Mouse (Mus musculus) intestine, embryonic 14.5 days (tissue): ENCODE results near the gene Abcf2. TPM values are rescaled to one million over a fixed set of nuclear protein-coding genes. Genes with fewer than 3 reads are reported as not detected.

ENCODE experiments used
- ATAC-seq: fragments of 200-750 bp; cut with Nextera tagmentation; replicated peaks from 2 replicates; pipeline ENCODE4 v1.8.0; 2017; ENCODE audit warnings: low read depth, moderate number of reproducible peaks, moderate TSS enrichment, moderate library complexity; ENCODE audit not compliant: low FRiP score, low TSS enrichment
- DNase-seq: peaks from one replicate; pipeline ENCODE4 v3.0.0-alpha.2; 2018; ENCODE audit warnings: low spot score
- H3K27ac ChIP-seq: fragments of 300-500 bp; sonication (generic); 2 replicates; pipeline ENCODE4 v1.5.1; 2014; ENCODE audit warnings: low read depth, mild to moderate bottlenecking, control low read depth
- H3K27me3 ChIP-seq: fragments of 300-500 bp; sonication (generic); replicated peaks from 2 replicates; pipeline ENCODE4 v1.6.1; 2014; ENCODE audit warnings: low read length, control low read depth; ENCODE audit not compliant: control insufficient read depth, insufficient read depth
- H3K36me3 ChIP-seq: fragments of 300-500 bp; sonication (generic); 2 replicates; pipeline ENCODE4 v1.6.1; 2014; ENCODE audit warnings: low read length, control low read depth; ENCODE audit not compliant: control insufficient read depth, insufficient read depth
- H3K4me1 ChIP-seq: fragments of 300-500 bp; sonication (generic); replicated peaks from 2 replicates; pipeline ENCODE4 v1.6.1; 2014; ENCODE audit warnings: low read length, control low read depth, mixed read lengths; ENCODE audit not compliant: control insufficient read depth, insufficient read depth
- H3K4me2 ChIP-seq: fragments of 300-500 bp; sonication (generic); 2 replicates; pipeline ENCODE4 v1.6.1; 2014; ENCODE audit warnings: low read length
- H3K4me3 ChIP-seq: fragments of 300-500 bp; sonication (generic); 2 replicates; pipeline ENCODE4 v1.5.1; 2014; ENCODE audit warnings: low read depth, low read length, control low read depth, mixed read lengths
- H3K9ac ChIP-seq: fragments of 300-500 bp; sonication (generic); 2 replicates; pipeline ENCODE4 v1.6.1; 2014; ENCODE audit warnings: mild to moderate bottlenecking, low read length
- H3K9me3 ChIP-seq: fragments of 300-500 bp; sonication (generic); 2 replicates; pipeline ENCODE4 v1.6.1; 2016; ENCODE audit warnings: low read length, control low read depth; ENCODE audit not compliant: control insufficient read depth
- WGBS: fragments of 180-500 bp; shearing (Covaris S2); extraction: QIAGEN DNeasy Blood & Tissue Kit; methylation state at CpG from one replicate; pipeline ENCODE4 v1.1.7; 2014; 5-methylcytosine and 5-hydroxymethylcytosine counted together
- polyA plus RNA-seq: library from polyadenylated mRNA; unstranded; fragments of >200 nt; fragmentation: Nextera tagmentation; extraction: Ambion mirVana; gene quantifications from 2 replicates; pipeline ENCODE4 v1.2.1, GENCODE M21; 2014

Gene Abcf2
- polyA plus RNA-seq, 1 experiment from 2014 or later, result 98.4 TPM

DNA sequence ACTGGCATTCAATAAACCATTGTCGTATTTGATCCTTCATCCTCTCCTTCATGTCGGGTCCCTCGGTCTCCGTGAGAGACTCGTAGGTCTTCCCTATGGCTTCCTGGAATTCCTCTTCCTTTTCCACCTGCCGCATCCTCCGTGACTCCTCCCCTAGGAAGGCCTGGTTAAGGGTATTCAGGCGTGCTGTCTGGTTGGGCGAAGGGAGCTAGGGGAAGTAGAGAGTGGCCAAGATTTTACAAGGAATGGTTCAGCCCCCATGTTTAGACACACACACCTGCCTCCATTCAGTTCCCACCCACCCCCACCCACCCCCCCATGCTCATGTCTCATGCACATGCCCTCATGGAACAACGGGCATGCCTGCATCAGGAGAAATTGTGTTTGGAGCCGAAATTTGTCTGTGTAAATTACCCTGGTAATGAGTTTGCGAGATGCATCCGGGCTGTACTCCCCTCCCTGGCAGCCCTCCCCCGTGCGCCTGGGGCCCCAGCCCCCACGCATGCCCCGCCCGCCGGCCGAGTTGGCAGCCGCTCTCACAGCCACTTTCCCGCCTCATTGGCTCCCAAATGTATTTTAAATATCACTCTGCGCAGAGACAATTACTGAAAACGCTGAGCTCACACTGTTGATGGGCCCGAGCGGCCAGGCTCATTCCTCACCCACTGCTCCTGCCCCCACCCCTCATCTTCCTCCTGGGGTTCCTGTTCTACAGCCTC, 26.5 kb downstream of the Abcf2 start:
- Histone ChIP-seq H3K36me3 (no peaks in the 10 kb centered on the region), H3K4me3 (no peak overlapping the region; the same call in 1 of the 2 replicates), H3K4me2 (peak overlapping the region; percentile 40), H3K27me3 (no peaks in the 10 kb centered on the region; the same call in 1 of the 2 replicates), H3K9me3 (no peaks in the 10 kb centered on the region), H3K27ac (no peak overlapping the region), H3K9ac (no peak overlapping the region), H3K4me1 (peaks cover 9% of the 10 kb centered on the region)
- no peak for DNase-seq
- 27% methylated on average over 26 of the region's 26 CpGs for WGBS
- ATAC-seq, result 0 out of 2 replicates have a peak, but pooled peaks have one; percentile 36

DNA sequence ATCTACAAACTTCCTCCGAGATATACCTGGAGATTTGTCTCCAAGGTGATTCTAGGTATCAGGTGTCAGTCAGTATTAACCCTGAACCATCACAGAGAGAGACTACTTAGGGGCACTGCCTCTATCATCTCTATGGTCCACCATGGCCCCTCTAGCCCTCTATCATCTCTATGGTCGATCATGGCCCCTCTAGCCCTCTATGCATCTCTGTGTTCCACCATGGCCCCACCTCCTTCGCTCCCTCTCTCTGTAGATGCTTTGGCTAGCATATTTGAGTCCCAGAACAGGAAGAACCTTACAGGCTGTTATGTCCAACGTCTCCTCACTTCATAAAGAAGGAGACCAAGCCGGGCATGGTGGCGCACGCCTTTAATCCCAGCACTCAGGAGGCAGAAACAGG, 34.6 kb downstream of the Abcf2 start:
- no peak for ATAC-seq
- H3K9me3 ChIP-seq, result no peaks in the 10 kb centered on the region
- peaks cover 13% of the 10 kb centered on the region for H3K4me1 ChIP-seq
- no peak overlapping the region for H3K4me2 ChIP-seq
- H3K27me3 ChIP-seq, result no peaks in the 10 kb centered on the region
- no peaks in the 10 kb centered on the region for H3K36me3 ChIP-seq
- no peak for DNase-seq
- 79% methylated on average over 7 of the region's 7 CpGs for WGBS
- no peak overlapping the region for H3K9ac ChIP-seq
- no peak overlapping the region for H3K4me3 ChIP-seq
- H3K27ac ChIP-seq, result no peak overlapping the region

DNA sequence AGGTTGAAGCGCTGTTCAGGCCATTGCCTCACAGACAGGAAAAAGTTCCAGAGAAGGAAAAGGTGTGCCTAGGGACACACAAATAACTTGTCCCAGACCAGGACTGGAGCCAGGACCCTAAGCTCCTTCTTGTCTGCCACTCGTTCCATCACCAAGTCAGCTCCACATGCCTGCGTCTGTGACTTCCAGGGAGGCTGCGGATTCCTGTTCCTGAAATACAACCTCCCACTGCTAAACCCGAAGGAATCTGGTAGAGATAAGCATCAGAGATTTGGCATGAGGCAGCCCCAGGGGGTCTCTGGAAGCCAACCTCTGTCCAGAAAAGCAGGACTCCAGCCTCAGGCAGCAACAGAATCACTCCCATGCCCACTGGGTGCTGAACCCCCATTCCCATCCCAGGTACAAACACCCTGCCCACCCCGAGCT, 36.1 kb downstream of the Abcf2 start:
- Histone ChIP-seq H3K4me1 (peaks cover 13% of the 10 kb centered on the region), H3K9ac (no peak overlapping the region), H3K36me3 (no peaks in the 10 kb centered on the region), H3K27ac (no peak overlapping the region), H3K27me3 (0 out of 2 replicates have a peak, but pooled peaks cover 5% of the 10 kb centered on the region), H3K4me2 (peak overlapping the region; percentile 47), H3K4me3 (no peak overlapping the region), H3K9me3 (no peaks in the 10 kb centered on the region)
- ATAC-seq (no peak), DNase-seq (no peak)
- WGBS, result 14% methylated on average over 6 of the region's 6 CpGs

DNA sequence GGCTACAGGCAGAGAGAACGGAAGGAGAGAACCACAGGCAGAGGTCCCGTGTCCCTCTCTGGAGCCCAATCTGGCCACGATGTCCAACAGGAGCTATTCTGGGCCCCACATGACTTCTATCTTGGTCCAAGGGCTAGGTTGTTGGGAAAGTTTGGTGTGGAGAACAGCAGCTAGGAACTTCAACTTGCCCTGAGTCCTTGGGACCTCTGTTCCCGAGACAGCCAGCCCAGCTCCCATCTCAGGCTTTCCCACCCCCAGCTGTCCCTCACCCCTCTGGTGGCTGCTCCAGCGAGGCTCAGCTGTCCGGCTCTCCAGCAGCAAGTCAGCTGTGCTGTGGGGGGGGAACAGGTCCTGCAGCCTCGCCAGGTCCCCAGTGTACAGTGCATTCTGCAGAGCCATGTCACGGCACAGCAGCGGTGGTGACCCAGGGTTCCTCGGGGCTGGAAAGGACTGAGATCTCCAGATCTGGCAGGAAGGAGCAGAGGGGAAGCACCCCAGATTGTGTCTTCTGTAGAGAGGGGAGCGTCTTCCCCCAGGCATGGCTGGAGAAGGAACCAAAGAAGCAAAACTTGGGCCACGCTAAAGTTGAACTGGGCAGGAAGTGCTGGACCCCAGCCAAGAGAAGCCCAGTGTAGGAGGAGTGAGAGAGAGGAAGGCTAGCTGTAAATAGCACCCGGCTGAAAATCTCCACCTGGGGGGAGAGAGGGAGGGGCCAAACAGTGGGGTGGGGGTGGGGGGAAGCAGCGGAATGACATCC, 36.7 kb downstream of the Abcf2 start, which contains the start of gene Asb10:
Asb10 (minus strand) TSS at position 592 of the 757 bp plus-strand sequence.
- Histone ChIP-seq H3K27ac (no peak within 1 kb of the TSS), H3K9me3 (no peaks in the 10 kb centered on the region), H3K9ac (no peak within 1 kb of the TSS), H3K4me2 (peak within 1 kb of the TSS; percentile 47), H3K36me3 (no peaks in the 10 kb centered on the region), H3K27me3 (0 out of 2 replicates have a peak, but pooled peaks cover 5% of the 10 kb centered on the region), H3K4me1 (peaks cover 13% of the 10 kb centered on the region), H3K4me3 (0 out of 2 replicates have a peak within 1 kb of the TSS, but pooled peaks have one; percentile 20)
- 23% methylated on average over 14 of the region's 14 CpGs for whole genome bisulfite sequencing
- DNase-seq (peak; percentile 68), ATAC-seq (0 out of 2 replicates have a peak, but pooled peaks have one; percentile 48)

DNA sequence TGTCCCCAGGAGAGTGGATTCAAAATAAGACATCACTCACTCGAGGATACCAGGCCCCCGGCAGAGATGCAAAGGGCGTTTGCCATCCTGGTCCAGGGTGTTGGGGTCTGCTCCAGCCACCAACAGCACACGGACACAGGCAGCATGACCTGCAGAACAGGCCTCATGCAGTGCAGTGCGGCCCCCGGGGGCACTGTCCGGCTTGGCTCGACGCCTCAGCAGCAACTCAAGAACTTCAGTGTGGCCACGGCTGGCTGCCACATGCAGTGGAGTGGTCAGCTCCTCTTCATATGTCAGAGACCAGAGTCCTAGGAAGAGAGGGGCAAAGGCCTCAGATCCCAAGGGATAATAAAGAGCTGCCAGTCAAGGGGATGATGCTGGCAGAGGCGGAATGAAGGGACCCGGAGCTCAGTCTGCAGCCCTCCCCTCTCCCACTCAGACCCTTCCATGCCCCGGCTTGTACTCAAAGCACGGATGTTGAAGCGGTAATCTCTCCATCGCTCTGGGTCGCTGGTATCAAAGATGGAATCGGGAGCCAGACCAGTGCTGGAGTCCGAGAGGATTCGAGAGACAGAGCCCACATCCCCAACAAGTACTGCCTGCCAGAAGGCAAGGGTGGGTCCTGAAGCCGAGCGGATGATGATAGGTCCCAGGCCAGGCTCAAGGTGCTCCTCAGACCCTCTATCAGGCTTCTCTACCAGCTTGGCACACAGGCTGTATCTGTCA, 37.5 kb downstream of the Abcf2 start:
- 0 out of 2 replicates have a peak, but pooled peaks cover 5% of the 10 kb centered on the region for H3K27me3 ChIP-seq
- H3K4me3 ChIP-seq, result no peak overlapping the region
- H3K9me3 ChIP-seq, result no peaks in the 10 kb centered on the region
- no peak overlapping the region for H3K9ac ChIP-seq
- no peak for ATAC-seq
- DNase-seq, result no peak
- no peak overlapping the region for H3K4me2 ChIP-seq
- H3K27ac ChIP-seq, result no peak overlapping the region
- H3K4me1 ChIP-seq, result peaks cover 13% of the 10 kb centered on the region
- no peaks in the 10 kb centered on the region for H3K36me3 ChIP-seq
- 88% methylated on average over 22 of the region's 22 CpGs for WGBS

DNA sequence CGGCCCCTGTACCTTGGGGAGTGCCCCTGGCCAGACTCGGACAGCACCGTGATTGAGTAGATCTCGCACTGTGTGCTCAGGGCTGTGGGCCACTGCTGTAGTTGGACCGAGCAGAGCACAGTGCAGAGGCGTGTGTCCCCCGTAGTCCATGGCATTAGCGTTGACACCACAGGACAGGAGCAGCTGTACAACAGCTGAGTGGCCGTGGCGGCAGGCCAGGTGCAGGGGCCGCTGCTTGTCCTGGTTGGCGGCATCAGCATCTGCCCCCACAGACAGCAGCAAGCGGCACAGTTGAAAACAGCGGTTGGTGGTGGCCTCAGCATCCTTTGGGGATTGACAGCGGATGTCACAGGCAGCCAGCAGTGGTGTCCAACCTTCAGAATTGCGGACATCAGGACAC, 39.6 kb downstream of the Abcf2 start:
- Histone ChIP-seq H3K36me3 (no peaks in the 10 kb centered on the region), H3K4me2 (no peak overlapping the region), H3K4me3 (no peak overlapping the region), H3K9ac (no peak overlapping the region), H3K4me1 (peaks cover 13% of the 10 kb centered on the region), H3K9me3 (no peaks in the 10 kb centered on the region), H3K27me3 (0 out of 2 replicates have a peak, but pooled peaks cover 14% of the 10 kb centered on the region), H3K27ac (no peak overlapping the region)
- no peak for ATAC-seq
- 66% methylated on average over 16 of the region's 16 CpGs for WGBS
- no peak for DNase-seq

DNA sequence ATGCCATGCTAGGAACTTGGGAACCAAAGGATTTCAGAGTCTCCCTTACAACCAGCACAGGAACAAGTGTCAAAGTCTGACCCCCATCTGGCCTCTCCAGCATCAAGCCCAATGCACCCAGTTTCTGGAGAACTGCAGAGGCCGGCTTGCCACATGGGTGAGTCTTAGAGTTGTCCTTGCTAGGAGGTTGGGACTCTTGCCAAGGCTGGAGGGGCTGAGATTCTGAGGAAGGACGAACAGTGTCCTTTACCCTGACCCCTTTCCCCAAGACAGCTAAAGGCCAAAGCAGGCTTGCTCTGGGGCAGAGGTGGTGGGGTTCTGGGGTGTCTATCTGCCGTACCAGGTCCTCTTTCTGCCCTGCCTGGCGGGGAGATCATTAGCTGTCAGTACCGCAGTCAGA, 40.8 kb downstream of the Abcf2 start:
- Histone ChIP-seq H3K27ac (no peak overlapping the region), H3K36me3 (no peaks in the 10 kb centered on the region), H3K27me3 (peaks cover 23% of the 10 kb centered on the region), H3K9ac (no peak overlapping the region), H3K4me3 (no peak overlapping the region), H3K4me2 (no peak overlapping the region), H3K4me1 (peaks cover 12% of the 10 kb centered on the region), H3K9me3 (no peaks in the 10 kb centered on the region)
- ATAC-seq (no peak), DNase-seq (no peak)
- 77% methylated on average over 5 of the region's 5 CpGs for WGBS

DNA sequence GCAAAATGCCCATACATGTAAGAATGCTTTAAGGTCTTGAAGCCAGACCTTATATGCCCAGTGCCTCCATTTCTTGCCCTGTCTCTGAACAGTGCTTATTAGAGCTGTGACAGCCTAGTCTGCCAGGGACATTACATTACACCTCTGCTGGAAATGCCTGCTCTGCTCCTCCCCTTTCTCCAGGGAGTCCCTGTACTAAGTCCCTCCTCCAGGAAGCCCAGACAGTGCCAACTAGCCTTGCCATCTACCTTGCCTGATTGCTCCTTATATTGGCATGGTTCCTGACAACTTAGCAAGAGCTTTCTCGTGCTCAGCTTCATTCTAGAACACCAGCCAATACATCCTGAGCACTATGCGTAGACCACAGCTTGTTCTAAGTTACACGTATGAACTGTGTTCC, 41.5 kb downstream of the Abcf2 start:
- Histone ChIP-seq H3K36me3 (no peaks in the 10 kb centered on the region), H3K27me3 (peaks cover 30% of the 10 kb centered on the region), H3K4me3 (no peak overlapping the region), H3K27ac (no peak overlapping the region), H3K9ac (no peak overlapping the region), H3K9me3 (no peaks in the 10 kb centered on the region), H3K4me2 (no peak overlapping the region), H3K4me1 (peaks cover 5% of the 10 kb centered on the region; the same call in 1 of the 2 replicates)
- 88% methylated on average over 3 of the region's 3 CpGs for WGBS
- no peak for ATAC-seq
- no peak for DNase-seq
